Mouse (Mus musculus) erythroblast, embryonic 14.5 days (primary cell): ENCODE results near the gene Tnni1. TPM values are rescaled to one million over a fixed set of nuclear protein-coding genes. Genes with fewer than 3 reads are reported as not detected.

ENCODE experiments used
- H3K27me3 ChIP-seq: 2 replicates; pipeline ENCODE4 v1.6.1; 2012; ENCODE audit warnings: inconsistent platforms; ENCODE audit not compliant: control insufficient read depth
- H3K36me3 ChIP-seq: 2 replicates; pipeline ENCODE4 v1.6.1; 2012; ENCODE audit warnings: mild to moderate bottlenecking, inconsistent platforms; ENCODE audit not compliant: control insufficient read depth
- H3K4me1 ChIP-seq: 2 replicates; pipeline ENCODE4 v1.6.1; 2012; ENCODE audit warnings: inconsistent platforms; ENCODE audit not compliant: control insufficient read depth
- H3K4me3 ChIP-seq: replicated peaks from 2 replicates; pipeline ENCODE3; 2012; ENCODE audit warnings: moderate library complexity, mild to moderate bottlenecking, inconsistent platforms
- H3K9me3 ChIP-seq: 2 replicates; pipeline ENCODE4 v1.6.1; 2012; ENCODE audit warnings: low read length, inconsistent platforms, mixed read lengths; ENCODE audit not compliant: control insufficient read depth
- GATA1 ChIP-seq: IDR thresholded peaks from 2 replicates; pipeline ENCODE4 v1.6.1; 2012; ENCODE audit warnings: low read length, inconsistent platforms, mixed read lengths
- TAL1 ChIP-seq: IDR thresholded peaks from 3 replicates; pipeline ENCODE4 v1.6.1; 2012; ENCODE audit warnings: low read length, inconsistent platforms, mixed read lengths
- polyA plus RNA-seq: library from polyadenylated mRNA; stranded (reverse); fragments of >175 nt; gene quantifications from 2 replicates; pipeline ENCODE4 v1.2.3, GENCODE M21; 2012

The Tnni1 gene
- polyA plus RNA-seq, 1 experiment: not detected

DNA sequence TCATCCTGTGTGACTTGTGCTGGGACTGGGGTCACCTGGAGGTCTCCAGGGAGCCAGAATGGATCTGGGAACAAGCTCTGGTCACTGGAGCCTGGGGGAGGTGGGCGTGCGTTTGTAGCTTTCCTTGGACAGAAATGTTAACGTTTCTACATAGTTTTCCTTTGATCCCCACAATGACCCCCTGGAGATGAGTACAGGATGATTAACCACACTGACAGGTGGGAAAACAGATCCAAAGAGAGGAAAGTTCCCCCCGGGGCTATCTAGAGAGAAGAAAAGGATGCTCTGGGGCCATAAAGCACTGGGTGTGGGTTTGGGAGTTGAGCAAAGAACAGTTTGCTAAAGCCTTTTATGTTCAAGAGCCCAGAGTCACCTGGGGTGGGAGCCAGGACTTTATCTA lies 1.4 kb downstream of the Tnni1 start:
- no peak overlapping the region for H3K4me3 ChIP-seq
- TF ChIP-seq GATA1 (no peak), TAL1 (no peak)
- H3K36me3 ChIP-seq: no peaks in the 10 kb centered on the region
- no peaks in the 10 kb centered on the region for H3K27me3 ChIP-seq
- peaks cover 41% of the 10 kb centered on the region for H3K4me1 ChIP-seq
- no peaks in the 10 kb centered on the region for H3K9me3 ChIP-seq

- Histone ChIP-seq H3K9me3 (no peaks in the 10 kb centered on the region), H3K27me3 (no peaks in the 10 kb centered on the region), H3K4me3 (no peak overlapping the region), H3K4me1 (peaks cover 37% of the 10 kb centered on the region), H3K36me3 (no peaks in the 10 kb centered on the region)
- TF ChIP-seq GATA1 (no peak), TAL1 (no peak)
Observed at GRCm38 (mm10) chr1:135781220-135781619, 2.0 kb downstream of the Tnni1 start.

DNA sequence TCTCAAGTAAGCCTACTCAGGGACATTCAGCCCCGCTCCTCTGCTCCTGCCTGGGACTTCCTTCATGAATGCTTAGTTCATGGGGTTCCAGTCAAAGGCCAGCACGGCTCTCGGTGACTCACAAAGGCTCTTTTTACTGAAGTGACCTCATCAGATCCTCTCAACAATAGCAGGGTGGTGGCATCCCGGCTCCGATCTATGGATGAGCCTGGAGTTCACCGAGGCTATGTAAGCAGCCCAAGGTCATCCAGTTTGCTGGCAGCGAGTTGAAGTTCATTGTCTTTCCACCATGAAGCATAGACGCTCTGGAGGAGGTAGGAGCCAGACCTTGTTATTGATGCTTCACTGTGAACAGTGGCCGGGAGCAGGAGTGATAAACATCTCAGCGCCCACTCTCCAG lies 3.6 kb downstream of the Tnni1 start:
- Histone ChIP-seq H3K27me3 (no peaks in the 10 kb centered on the region), H3K9me3 (no peaks in the 10 kb centered on the region), H3K4me1 (peaks cover 30% of the 10 kb centered on the region), H3K36me3 (no peaks in the 10 kb centered on the region), H3K4me3 (no peak overlapping the region)
- no peak for TF ChIP-seq GATA1

GRCm38 (mm10) chr1:135787799-135788198 lies 8.6 kb downstream of the Tnni1 start:
- Histone ChIP-seq H3K4me1 (peaks cover 17% of the 10 kb centered on the region), H3K4me3 (no peak overlapping the region), H3K27me3 (peaks cover 12% of the 10 kb centered on the region), H3K36me3 (no peaks in the 10 kb centered on the region), H3K9me3 (no peaks in the 10 kb centered on the region)
- no peak for TF ChIP-seq GATA1
- no peak for TF ChIP-seq TAL1

DNA sequence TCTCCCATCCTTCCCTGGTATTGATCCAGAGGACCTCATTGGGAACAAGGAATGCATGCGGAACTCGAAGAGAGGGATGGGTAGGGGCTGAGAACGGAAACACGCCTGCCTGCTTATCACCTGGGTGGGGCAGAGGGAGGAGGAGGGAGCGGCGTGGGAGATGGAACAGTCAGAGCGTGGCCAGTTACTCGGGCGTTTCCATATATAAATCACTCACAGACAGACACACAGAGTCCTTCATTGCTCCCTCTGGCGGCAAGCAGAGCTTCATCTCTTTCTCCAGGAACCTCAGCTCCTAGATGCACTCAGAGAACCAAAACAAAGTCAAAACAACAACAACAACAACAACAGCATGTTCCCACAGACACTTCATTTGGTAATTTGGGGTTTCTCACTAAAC lies 9.5 kb downstream of the Tnni1 start:
- H3K4me3 ChIP-seq: peak overlapping the region; percentile 25

GRCm38 (mm10) chr1:135789815-135790214 lies 10.6 kb downstream of the Tnni1 start:
- TF ChIP-seq GATA1 (no peak), TAL1 (no peak)
- H3K4me3 ChIP-seq: no peak overlapping the region
- H3K36me3 ChIP-seq: no peaks in the 10 kb centered on the region

More for the DNA sequence above, 9.5 kb downstream of the Tnni1 start:
- peaks cover 17% of the 10 kb centered on the region for H3K4me1 ChIP-seq
- H3K27me3 ChIP-seq: peaks cover 17% of the 10 kb centered on the region
- TF ChIP-seq GATA1 (no peak), TAL1 (no peak)
- no peaks in the 10 kb centered on the region for H3K9me3 ChIP-seq
- H3K36me3 ChIP-seq: no peaks in the 10 kb centered on the region

DNA sequence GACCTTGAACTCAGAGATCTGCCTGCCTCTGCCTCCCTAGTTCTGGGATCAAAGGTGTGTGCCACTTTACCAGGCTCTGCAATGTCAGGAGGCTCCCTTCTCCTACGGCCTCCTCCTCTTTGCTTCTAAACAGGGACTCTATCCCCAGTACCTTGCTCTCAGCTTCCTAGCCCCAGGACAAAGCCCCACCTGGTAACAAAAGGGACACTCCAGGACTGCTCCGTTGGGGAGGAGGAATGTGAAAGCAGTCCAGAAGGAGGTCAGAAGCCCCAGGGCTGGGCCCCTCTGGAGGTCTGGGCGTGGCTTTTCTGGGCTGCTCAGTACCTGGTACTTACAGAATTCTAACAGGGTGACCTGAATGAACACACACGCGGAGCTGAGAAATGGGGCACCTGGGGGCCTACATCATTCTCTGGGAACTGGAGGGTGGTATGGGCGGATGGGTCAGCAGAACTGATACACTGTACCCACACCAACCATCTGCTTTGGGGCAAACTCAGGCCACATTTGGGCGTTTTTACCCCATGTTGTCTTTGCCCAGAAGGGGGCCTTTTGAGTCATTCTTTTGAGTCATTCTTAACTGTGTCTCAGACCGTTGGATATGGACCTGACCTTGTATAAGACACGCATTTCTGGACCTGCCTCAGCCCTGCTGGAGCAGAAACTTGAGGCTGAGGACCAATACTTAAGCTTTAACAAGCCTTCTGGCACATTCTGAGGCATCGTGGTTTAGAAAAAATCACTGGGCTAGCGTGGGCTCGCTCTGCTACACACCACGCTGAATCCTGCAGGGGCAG lies 13.1 kb downstream of the Tnni1 start:
- Histone ChIP-seq H3K4me1 (peaks cover 17% of the 10 kb centered on the region), H3K27me3 (peaks cover 41% of the 10 kb centered on the region), H3K36me3 (no peaks in the 10 kb centered on the region), H3K9me3 (no peaks in the 10 kb centered on the region), H3K4me3 (no peak overlapping the region)
- no peak for TF ChIP-seq TAL1
- no peak for TF ChIP-seq GATA1

More at GRCm38 (mm10) chr1:135789815-135790214, 10.6 kb downstream of the Tnni1 start:
- Histone ChIP-seq H3K27me3 (peaks cover 29% of the 10 kb centered on the region), H3K9me3 (no peaks in the 10 kb centered on the region), H3K4me1 (peaks cover 17% of the 10 kb centered on the region)

- no peak for TF ChIP-seq GATA1
- TF ChIP-seq TAL1: no peak
- Histone ChIP-seq H3K36me3 (no peaks in the 10 kb centered on the region), H3K27me3 (peaks cover 41% of the 10 kb centered on the region), H3K4me1 (peaks cover 8% of the 10 kb centered on the region), H3K4me3 (no peak overlapping the region), H3K9me3 (no peaks in the 10 kb centered on the region)
Observed at GRCm38 (mm10) chr1:135793370-135794215, 14.4 kb downstream of the Tnni1 start.
